Mouse (Mus musculus): ENCODE measurements around the gene Ptpn1. TPM values are rescaled to one million over a fixed set of nuclear protein-coding genes. Genes with fewer than 3 reads are reported as not detected.

Ptpn1 gene
- polyA plus RNA-seq, 1 experiment from 2014 or later: 41.5 TPM

DNA sequence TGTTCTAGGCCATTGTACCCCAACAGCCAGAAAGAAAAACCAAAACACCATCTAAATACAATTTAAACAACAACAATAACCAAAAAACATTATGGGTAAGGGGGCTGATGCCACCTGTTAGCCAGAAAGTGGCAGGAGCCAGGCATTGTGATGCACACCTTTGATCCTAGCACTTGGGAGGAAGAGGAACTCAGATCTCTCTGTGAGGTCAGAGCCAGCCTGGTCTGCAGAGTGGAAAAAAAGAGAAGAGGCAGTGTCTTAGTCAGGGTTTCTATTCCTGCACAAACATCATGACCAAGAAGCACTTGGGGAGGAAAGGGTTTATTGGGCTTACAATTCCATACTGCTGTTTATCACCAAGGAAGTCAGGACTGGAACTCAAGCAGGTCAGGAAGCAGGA, 25.1 kb upstream of the Ptpn1 start:
- H3K4me1 ChIP-seq (ENCODE audit: control insufficient read depth in 2 of 2, insufficient read depth in 2 of 2, low read length in 2 of 2): peaks cover 0 to 2% of the 10 kb centered on the region in 2 experiments; a peak in 1 of 4 replicates
- no peak overlapping the region for H3K4me2 ChIP-seq (ENCODE audit: low read length)
- no peaks in the 10 kb centered on the region for H3K36me3 ChIP-seq (ENCODE audit: control insufficient read depth, insufficient read depth, low read length)
- 0 out of 2 replicates have a peak, but pooled peaks cover 3% of the 10 kb centered on the region for H3K9me3 ChIP-seq (ENCODE audit: control insufficient read depth, low read length)
- no peaks in the 10 kb centered on the region for H3K27me3 ChIP-seq (ENCODE audit: control insufficient read depth, insufficient read depth, low read length)
- no peak overlapping the region for H3K27ac ChIP-seq (replicated peaks in 1 of 2; ENCODE audit: control insufficient read depth in 1 of 2, insufficient read depth in 1 of 2, low read depth in 2 of 2, low read length in 2 of 2)
- ATAC-seq (ENCODE audit: insufficient number of reproducible peaks, insufficient read depth, low FRiP score, low read depth): no peak
- no peak overlapping the region for H3K9ac ChIP-seq (ENCODE audit: low read length)
- H3K4me3 ChIP-seq (ENCODE audit: control insufficient read depth in 1 of 2, insufficient read depth in 1 of 2, low read depth in 1 of 2, low read length in 2 of 2): no peak overlapping the region

DNA sequence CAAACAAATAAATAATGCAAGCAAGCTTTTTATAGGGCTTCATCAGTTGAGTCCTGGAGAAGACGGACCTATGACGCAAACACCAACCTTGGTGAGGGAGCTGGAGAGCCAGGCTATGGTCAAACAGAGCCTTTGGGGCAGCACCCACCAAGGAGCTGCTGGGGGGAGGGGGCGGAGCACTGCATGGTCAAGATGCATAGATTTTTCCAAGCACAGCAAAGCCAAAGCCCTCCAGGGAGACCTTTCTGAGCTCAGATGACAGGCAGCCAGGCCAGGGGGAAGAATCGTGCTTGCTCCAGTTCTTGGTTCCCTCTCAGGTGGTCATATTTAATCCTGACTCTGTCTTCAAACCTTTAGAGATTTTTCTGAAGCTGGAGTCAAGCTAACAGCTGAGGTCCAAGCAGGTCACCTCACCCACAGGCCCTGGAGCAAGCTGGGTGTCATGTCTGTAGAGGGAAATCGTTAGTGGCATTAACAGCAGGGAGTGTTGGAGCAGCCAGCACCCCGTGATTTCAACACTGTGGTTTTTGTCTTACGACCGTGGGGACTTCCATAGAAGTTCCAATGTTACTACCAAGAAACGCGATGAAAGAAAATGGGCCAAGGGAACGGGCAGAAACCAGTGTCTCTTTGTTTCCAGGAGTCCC, 22.2 kb upstream of the Ptpn1 start:
- Histone ChIP-seq H3K27me3 (ENCODE audit: control insufficient read depth, insufficient read depth, low read length) (no peaks in the 10 kb centered on the region), H3K4me2 (ENCODE audit: low read length) (no peak overlapping the region), H3K27ac (replicated peaks in 1 of 2; ENCODE audit: control insufficient read depth in 1 of 2, insufficient read depth in 1 of 2, low read depth in 2 of 2, low read length in 2 of 2) (no peak overlapping the region), H3K9ac (ENCODE audit: low read length) (no peak overlapping the region), H3K36me3 (ENCODE audit: control insufficient read depth, insufficient read depth, low read length) (no peaks in the 10 kb centered on the region), H3K9me3 (ENCODE audit: control insufficient read depth, low read length) (0 out of 2 replicates have a peak, but pooled peaks cover 7% of the 10 kb centered on the region), H3K4me1 (ENCODE audit: control insufficient read depth in 2 of 2, insufficient read depth in 2 of 2, low read length in 2 of 2) (no peaks in the 10 kb centered on the region), H3K4me3 (ENCODE audit: control insufficient read depth in 1 of 2, insufficient read depth in 1 of 2, low read depth in 1 of 2, low read length in 2 of 2) (no peak overlapping the region)
- no peak for ATAC-seq (ENCODE audit: insufficient number of reproducible peaks, insufficient read depth, low FRiP score, low read depth)
- 69% methylated on average over 11 of the region's 11 CpGs for WGBS

- Histone ChIP-seq H3K36me3 (ENCODE audit: control insufficient read depth, insufficient read depth, low read length) (no peaks in the 10 kb centered on the region), H3K27me3 (ENCODE audit: control insufficient read depth, insufficient read depth, low read length) (no peaks in the 10 kb centered on the region), H3K4me3 (ENCODE audit: control insufficient read depth in 1 of 2, insufficient read depth in 1 of 2, low read depth in 1 of 2, low read length in 2 of 2) (no peak overlapping the region), H3K4me1 (ENCODE audit: control insufficient read depth in 2 of 2, insufficient read depth in 2 of 2, low read length in 2 of 2) (no peaks in the 10 kb centered on the region), H3K27ac (replicated peaks in 1 of 2; ENCODE audit: control insufficient read depth in 1 of 2, insufficient read depth in 1 of 2, low read depth in 2 of 2, low read length in 2 of 2) (no peak overlapping the region), H3K9me3 (ENCODE audit: control insufficient read depth, low read length) (0 out of 2 replicates have a peak, but pooled peaks cover 4% of the 10 kb centered on the region), H3K9ac (ENCODE audit: low read length) (no peak overlapping the region), H3K4me2 (ENCODE audit: low read length) (no peak overlapping the region)
- 54% methylated on average over 3 of the region's 3 CpGs for WGBS
- no peak for ATAC-seq (ENCODE audit: insufficient number of reproducible peaks, insufficient read depth, low FRiP score, low read depth)
Measured at GRCm38 (mm10) chr2:167910178-167910540, 21.7 kb upstream of the Ptpn1 start.

GRCm38 (mm10) chr2:167911511-167911910, 20.3 kb upstream of the Ptpn1 start:
- H3K36me3 ChIP-seq (ENCODE audit: control insufficient read depth, insufficient read depth, low read length): no peaks in the 10 kb centered on the region
- WGBS: 92% methylated on average over 5 of the region's 5 CpGs
- 0 out of 2 replicates have a peak, but pooled peaks cover 4% of the 10 kb centered on the region for H3K9me3 ChIP-seq (ENCODE audit: control insufficient read depth, low read length)
- no peak overlapping the region for H3K4me3 ChIP-seq (ENCODE audit: control insufficient read depth in 1 of 2, insufficient read depth in 1 of 2, low read depth in 1 of 2, low read length in 2 of 2)
- H3K9ac ChIP-seq (ENCODE audit: low read length): no peak overlapping the region
- H3K4me1 ChIP-seq (ENCODE audit: control insufficient read depth in 2 of 2, insufficient read depth in 2 of 2, low read length in 2 of 2): no peaks in the 10 kb centered on the region
- H3K4me2 ChIP-seq (ENCODE audit: low read length): no peak overlapping the region
- no peaks in the 10 kb centered on the region for H3K27me3 ChIP-seq (ENCODE audit: control insufficient read depth, insufficient read depth, low read length)
- no peak for ATAC-seq (ENCODE audit: insufficient number of reproducible peaks, insufficient read depth, low FRiP score, low read depth)
- H3K27ac ChIP-seq (replicated peaks in 1 of 2; ENCODE audit: control insufficient read depth in 1 of 2, insufficient read depth in 1 of 2, low read depth in 2 of 2, low read length in 2 of 2): no peak overlapping the region

DNA sequence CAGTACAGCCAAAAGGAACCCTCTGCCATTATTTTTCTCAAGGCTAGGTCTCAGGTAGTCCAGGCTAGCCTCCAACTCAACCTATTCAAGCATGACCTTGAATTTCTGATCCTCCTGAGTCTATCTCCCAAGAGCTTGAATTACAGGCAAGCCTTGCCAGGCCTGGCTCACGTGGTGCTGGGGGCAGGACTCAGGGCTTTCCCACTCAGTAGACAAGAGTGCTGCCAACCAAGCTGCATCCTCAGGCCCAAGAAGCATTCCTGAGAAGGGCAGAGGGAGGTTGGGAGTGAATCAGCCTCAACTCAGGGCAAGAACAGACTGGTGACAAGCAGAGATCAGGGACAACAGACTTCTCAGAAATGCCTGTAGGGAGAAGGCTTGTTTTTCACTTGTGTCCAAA, 12.8 kb upstream of the Ptpn1 start:
- no peaks in the 10 kb centered on the region for H3K36me3 ChIP-seq (ENCODE audit: control insufficient read depth, insufficient read depth, low read length)
- no peak for ATAC-seq (ENCODE audit: insufficient number of reproducible peaks, insufficient read depth, low FRiP score, low read depth)
- 78% methylated on average over 1 of the region's 1 CpGs for WGBS
- no peak overlapping the region for H3K4me2 ChIP-seq (ENCODE audit: low read length)
- peaks cover 3% of the 10 kb centered on the region in 2 experiments; a peak in 1 of 4 replicates for H3K4me1 ChIP-seq (ENCODE audit: control insufficient read depth in 2 of 2, insufficient read depth in 2 of 2, low read length in 2 of 2)
- no peaks in the 10 kb centered on the region for H3K27me3 ChIP-seq (ENCODE audit: control insufficient read depth, insufficient read depth, low read length)
- no peak overlapping the region for H3K9ac ChIP-seq (ENCODE audit: low read length)
- H3K9me3 ChIP-seq (ENCODE audit: control insufficient read depth, low read length): no peaks in the 10 kb centered on the region
- H3K27ac ChIP-seq (replicated peaks in 1 of 2; ENCODE audit: control insufficient read depth in 1 of 2, insufficient read depth in 1 of 2, low read depth in 2 of 2, low read length in 2 of 2): no peak overlapping the region
- no peak overlapping the region for H3K4me3 ChIP-seq (ENCODE audit: control insufficient read depth in 1 of 2, insufficient read depth in 1 of 2, low read depth in 1 of 2, low read length in 2 of 2)

DNA sequence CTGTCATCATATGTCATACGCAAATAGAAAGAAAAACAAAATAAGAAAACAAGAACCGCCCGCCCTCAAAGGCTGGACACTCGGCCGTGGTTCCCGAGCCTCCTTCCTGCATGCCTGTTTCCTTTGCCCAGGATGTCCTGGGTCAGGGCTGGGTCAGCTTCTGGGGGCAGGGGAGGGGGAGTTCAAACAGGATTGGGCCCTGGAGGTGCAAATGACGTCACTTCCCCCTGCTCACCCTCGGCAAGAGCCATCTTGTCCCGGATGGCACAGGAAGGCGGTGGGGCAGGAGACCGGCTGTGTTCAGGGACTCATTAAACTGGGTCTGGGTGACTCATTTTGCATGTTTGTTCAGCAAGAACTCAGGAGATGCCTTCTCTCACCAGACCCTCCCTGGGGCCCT, 11.8 kb upstream of the Ptpn1 start:
- Histone ChIP-seq H3K9ac (ENCODE audit: low read length) (no peak overlapping the region), H3K9me3 (ENCODE audit: control insufficient read depth, low read length) (no peaks in the 10 kb centered on the region), H3K36me3 (ENCODE audit: control insufficient read depth, insufficient read depth, low read length) (no peaks in the 10 kb centered on the region), H3K4me3 (ENCODE audit: control insufficient read depth in 1 of 2, insufficient read depth in 1 of 2, low read depth in 1 of 2, low read length in 2 of 2) (no peak overlapping the region), H3K4me1 (ENCODE audit: control insufficient read depth in 2 of 2, insufficient read depth in 2 of 2, low read length in 2 of 2) (peaks cover 3 to 7% of the 10 kb centered on the region in 2 experiments; a peak in 1 of 4 replicates), H3K27ac (replicated peaks in 1 of 2; ENCODE audit: control insufficient read depth in 1 of 2, insufficient read depth in 1 of 2, low read depth in 2 of 2, low read length in 2 of 2) (no peak overlapping the region), H3K27me3 (ENCODE audit: control insufficient read depth, insufficient read depth, low read length) (no peaks in the 10 kb centered on the region), H3K4me2 (ENCODE audit: low read length) (no peak overlapping the region)
- ATAC-seq (ENCODE audit: insufficient number of reproducible peaks, insufficient read depth, low FRiP score, low read depth): no peak
- 67% methylated on average over 11 of the region's 11 CpGs for WGBS

DNA sequence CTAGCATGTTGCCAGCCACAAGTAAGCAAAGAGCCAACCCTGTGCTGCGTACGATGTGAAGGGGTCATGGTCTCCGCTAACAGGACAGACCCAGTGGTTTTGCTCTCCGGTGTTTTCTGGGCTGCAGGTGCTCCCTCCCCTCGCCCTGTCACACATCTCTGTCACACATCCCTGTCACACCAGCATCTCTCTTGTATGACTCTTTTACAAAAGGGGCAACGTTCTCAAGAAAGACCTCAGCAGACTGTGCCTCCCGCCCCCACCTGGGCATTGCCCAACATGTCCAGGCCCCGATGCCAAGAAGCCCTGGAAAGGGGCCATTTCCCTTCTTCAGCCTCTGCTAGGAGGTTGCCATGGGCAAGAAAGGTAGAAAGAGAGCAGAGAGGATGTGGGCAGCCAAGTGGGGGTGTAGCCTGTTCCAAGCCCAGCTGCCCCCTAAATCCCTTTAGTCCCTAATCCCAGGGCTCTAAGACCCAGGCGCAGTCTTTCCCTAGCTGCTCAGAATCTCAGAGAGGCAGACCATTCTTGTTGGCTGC, 10.8 kb upstream of the Ptpn1 start:
- no peaks in the 10 kb centered on the region for H3K36me3 ChIP-seq (ENCODE audit: control insufficient read depth, insufficient read depth, low read length)
- 84% methylated on average over 9 of the region's 9 CpGs for WGBS
- peaks cover 8 to 10% of the 10 kb centered on the region in 2 experiments for H3K4me1 ChIP-seq (ENCODE audit: control insufficient read depth in 2 of 2, insufficient read depth in 2 of 2, low read length in 2 of 2)
- no peak overlapping the region for H3K9ac ChIP-seq (ENCODE audit: low read length)
- no peak overlapping the region for H3K4me3 ChIP-seq (ENCODE audit: control insufficient read depth in 1 of 2, insufficient read depth in 1 of 2, low read depth in 1 of 2, low read length in 2 of 2)
- no peaks in the 10 kb centered on the region for H3K27me3 ChIP-seq (ENCODE audit: control insufficient read depth, insufficient read depth, low read length)
- ATAC-seq (ENCODE audit: insufficient number of reproducible peaks, insufficient read depth, low FRiP score, low read depth): no peak
- H3K9me3 ChIP-seq (ENCODE audit: control insufficient read depth, low read length): no peaks in the 10 kb centered on the region
- H3K27ac ChIP-seq (replicated peaks in 1 of 2; ENCODE audit: control insufficient read depth in 1 of 2, insufficient read depth in 1 of 2, low read depth in 2 of 2, low read length in 2 of 2): no peak overlapping the region
- H3K4me2 ChIP-seq (ENCODE audit: low read length): no peak overlapping the region

DNA sequence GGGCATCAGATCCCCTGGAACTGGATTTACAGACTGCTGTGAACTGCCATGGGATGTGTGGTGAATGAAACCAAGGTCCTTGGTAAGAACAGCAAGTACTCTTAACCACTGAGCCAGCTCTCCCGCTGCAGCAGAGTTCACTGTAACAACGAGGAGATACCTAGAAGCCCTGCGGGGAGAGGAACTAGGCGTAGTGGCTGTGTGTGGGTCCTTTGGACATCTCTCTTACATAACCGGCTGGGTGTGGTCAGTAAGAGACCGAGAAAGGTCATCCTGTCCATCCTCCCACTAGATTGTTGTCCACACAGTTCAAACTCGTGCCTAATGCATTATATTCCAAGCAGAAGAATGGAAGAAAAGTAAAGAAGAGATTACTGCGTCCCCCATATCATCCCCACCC, 10.0 kb upstream of the Ptpn1 start:
- Histone ChIP-seq H3K9ac (ENCODE audit: low read length) (no peak overlapping the region), H3K27me3 (ENCODE audit: control insufficient read depth, insufficient read depth, low read length) (no peaks in the 10 kb centered on the region), H3K9me3 (ENCODE audit: control insufficient read depth, low read length) (no peaks in the 10 kb centered on the region), H3K36me3 (ENCODE audit: control insufficient read depth, insufficient read depth, low read length) (no peaks in the 10 kb centered on the region), H3K4me2 (ENCODE audit: low read length) (no peak overlapping the region), H3K4me3 (ENCODE audit: control insufficient read depth in 1 of 2, insufficient read depth in 1 of 2, low read depth in 1 of 2, low read length in 2 of 2) (no peak overlapping the region), H3K27ac (replicated peaks in 1 of 2; ENCODE audit: control insufficient read depth in 1 of 2, insufficient read depth in 1 of 2, low read depth in 2 of 2, low read length in 2 of 2) (no peak overlapping the region), H3K4me1 (ENCODE audit: control insufficient read depth in 2 of 2, insufficient read depth in 2 of 2, low read length in 2 of 2) (peaks cover 8 to 10% of the 10 kb centered on the region in 2 experiments)
- no peak for ATAC-seq (ENCODE audit: insufficient number of reproducible peaks, insufficient read depth, low FRiP score, low read depth)
- 76% methylated on average over 8 of the region's 8 CpGs for WGBS

Data from heart, embryonic 14.5 days (tissue).